Mouse (Mus musculus): ENCODE data around the gene Cnn1. TPM values are rescaled to one million over a fixed set of nuclear protein-coding genes. Genes with fewer than 3 reads are reported as not detected.

Cnn1 gene
- polyA plus RNA-seq, 1 experiment from 2014 or later: 3.3 TPM

DNA sequence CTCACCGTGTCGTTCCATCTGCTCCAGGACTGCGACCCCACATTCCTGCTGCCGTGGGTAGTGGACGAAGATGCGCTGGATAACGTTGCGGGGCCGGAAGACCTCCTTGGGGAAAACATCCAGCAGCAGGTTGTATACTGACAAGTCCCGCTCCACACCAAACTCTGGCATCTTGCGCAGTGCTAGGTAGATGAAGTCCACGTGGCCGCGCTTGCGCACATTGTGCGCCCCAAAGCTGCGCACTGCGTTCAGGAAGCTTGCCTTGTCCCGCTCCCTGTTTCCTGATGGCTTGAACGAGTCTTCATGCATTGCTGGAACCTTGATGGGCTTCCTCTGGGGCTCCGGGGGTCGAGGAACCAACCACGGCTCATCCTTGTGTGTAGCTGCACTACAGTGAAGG lies 22.8 kb upstream of the Cnn1 start:
- no peak for ATAC-seq (ENCODE audit: insufficient number of reproducible peaks, insufficient read depth, low FRiP score, low TSS enrichment)
- Histone ChIP-seq H3K27ac (no peak overlapping the region), H3K27me3 (no peaks in the 10 kb centered on the region), H3K4me2 (replicated peaks) (no peak overlapping the region), H3K36me3 (peaks cover 18% of the 10 kb centered on the region; the same call in 1 of the 2 replicates), H3K9me3 (no peaks in the 10 kb centered on the region), H3K4me3 (no peak overlapping the region), H3K4me1 (0 out of 2 replicates have a peak, but pooled peaks cover 3% of the 10 kb centered on the region), H3K9ac (no peak overlapping the region)
- WGBS: 93% methylated on average over 23 of the region's 23 CpGs

DNA sequence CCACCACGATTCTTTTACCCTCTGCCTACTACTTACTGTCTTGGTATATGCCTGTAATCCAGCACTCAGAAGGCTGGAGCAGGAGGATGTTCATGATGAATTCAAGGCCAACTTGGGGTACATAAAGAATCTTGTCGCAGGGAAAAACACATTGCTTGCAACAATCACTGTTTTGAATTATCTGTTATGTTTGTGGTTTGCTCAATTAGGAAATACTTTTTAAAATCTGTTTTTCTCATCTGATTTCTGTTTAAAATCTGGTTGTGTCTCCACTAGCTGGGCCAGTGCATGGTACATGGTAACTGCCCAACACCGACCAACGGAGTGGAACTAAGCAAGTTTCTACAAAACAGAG lies 14.4 kb upstream of the Cnn1 start:
- no peak for ATAC-seq (ENCODE audit: insufficient number of reproducible peaks, insufficient read depth, low FRiP score, low TSS enrichment)
- H3K4me3 ChIP-seq: peak overlapping the region; percentile 82
- H3K27me3 ChIP-seq: no peaks in the 10 kb centered on the region
- H3K4me1 ChIP-seq: peaks cover 11% of the 10 kb centered on the region
- 31% methylated on average over 4 of the region's 4 CpGs for WGBS
- no peaks in the 10 kb centered on the region for H3K36me3 ChIP-seq
- no peaks in the 10 kb centered on the region for H3K9me3 ChIP-seq
- 0 out of 2 replicates have a peak overlapping the region, but pooled peaks have one; percentile 9 for H3K27ac ChIP-seq
- peak overlapping the region; percentile 67 for H3K4me2 ChIP-seq (replicated peaks)
- H3K9ac ChIP-seq: peak overlapping the region; percentile 72

DNA sequence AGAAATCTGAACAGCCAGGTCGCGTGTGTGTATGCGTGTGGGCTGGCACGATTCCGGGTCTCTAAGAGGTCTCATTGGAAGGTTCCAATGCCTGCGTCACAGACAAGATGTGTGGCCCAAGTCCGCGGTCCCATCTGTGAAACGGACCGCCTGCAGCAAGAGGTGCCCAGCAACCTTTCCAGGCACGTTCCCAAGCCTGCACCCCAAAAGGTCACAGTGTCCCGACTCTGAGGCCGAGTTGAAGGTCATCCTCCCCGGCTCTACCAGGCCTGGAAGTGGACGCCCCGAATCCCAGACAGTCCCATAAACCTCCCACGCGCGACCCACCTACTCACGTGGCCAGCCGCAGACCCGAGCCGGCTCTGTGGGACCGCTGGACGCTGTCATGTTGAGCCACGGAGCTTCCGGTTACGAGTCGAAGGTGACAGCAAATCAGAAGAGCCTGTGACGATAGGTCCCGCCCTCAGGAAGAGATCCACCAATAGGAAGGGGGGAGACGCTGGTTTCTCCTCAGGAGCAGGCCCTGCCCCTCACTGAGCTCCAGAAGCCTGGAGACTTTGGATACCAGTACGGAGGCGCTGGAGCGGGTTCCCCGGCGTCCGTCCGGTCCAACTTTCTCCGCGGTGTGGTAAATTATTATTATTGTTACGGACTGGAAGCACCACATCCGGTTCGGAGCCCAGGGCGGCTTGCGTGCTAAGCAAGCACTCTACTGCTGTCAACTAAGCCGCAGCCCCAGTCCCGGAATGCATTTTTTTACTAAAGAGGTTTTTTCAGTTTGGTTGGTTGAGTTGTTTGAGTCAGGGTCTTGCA lies 13.8 kb upstream of the Cnn1 start, which contains the start of gene Ecsit:
Ecsit (minus strand) TSS at position 417 of the 813 bp plus-strand sequence.
- ATAC-seq (ENCODE audit: insufficient number of reproducible peaks, insufficient read depth, low FRiP score, low TSS enrichment): peak; percentile 94
- peaks cover 11% of the 10 kb centered on the region for H3K4me1 ChIP-seq
- H3K27ac ChIP-seq: peak within 1 kb of the TSS; percentile 51
- H3K4me3 ChIP-seq: peak within 1 kb of the TSS; percentile 82
- no peaks in the 10 kb centered on the region for H3K27me3 ChIP-seq
- whole genome bisulfite sequencing: under 1% methylated on average over 48 of the region's 48 CpGs
- peak within 1 kb of the TSS; percentile 67 for H3K4me2 ChIP-seq (replicated peaks)
- peak within 1 kb of the TSS; percentile 72 for H3K9ac ChIP-seq
- no peaks in the 10 kb centered on the region for H3K36me3 ChIP-seq
- no peaks in the 10 kb centered on the region for H3K9me3 ChIP-seq

DNA sequence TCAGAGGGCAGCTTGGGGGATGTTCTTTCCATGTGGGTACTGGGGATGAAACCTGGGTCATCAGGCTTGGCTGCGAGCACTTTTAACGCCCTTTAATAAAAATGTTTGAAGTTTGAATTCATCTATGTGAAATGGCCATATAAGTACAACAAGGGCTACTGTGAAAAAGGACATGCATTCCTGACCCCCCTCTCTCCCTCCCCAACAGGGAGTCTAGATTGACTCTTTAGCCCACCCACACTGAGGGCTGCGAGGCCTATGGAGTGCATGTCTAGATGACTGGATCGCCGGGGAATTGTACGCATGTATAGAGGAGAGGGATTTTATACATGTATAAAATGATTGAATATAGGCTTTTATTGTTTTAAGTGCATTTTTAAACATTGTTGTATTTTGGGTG lies 13.0 kb upstream of the Cnn1 start:
- 71% methylated on average over 6 of the region's 6 CpGs for WGBS
- Histone ChIP-seq H3K27ac (peak overlapping the region; percentile 51), H3K4me3 (peak overlapping the region; percentile 82)

DNA sequence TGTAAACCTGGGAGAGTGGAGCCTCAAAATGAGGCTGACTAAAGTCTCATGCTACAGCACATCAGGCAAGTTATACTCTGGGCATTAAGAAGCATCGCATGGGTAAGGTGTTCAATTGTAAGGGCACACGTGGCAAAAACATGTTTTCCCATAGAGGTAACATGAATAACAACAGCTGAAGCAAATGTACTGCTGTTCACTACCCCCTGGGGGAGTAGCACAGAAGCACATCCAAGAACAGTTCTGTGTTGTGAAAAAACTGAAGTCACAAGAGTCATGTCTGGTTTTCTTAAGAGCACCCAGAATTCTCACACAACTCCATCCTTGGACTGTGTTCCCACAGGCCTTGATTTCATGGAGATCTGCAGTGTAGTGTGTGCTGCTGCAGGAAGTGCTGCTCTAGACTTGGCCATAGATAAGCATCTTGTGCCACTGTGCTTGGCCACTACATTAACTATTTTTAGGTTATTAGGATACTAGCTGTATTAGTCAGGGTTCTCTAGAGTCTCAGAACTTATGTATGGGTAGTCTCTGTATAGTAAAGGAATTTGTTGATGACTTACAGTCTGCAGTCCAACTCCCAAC lies 11.9 kb upstream of the Cnn1 start:
- 88% methylated on average over 2 of the region's 2 CpGs for WGBS

More for the DNA sequence above, 13.0 kb upstream of the Cnn1 start:
- Histone ChIP-seq H3K9ac (peak overlapping the region; percentile 72), H3K4me2 (replicated peaks) (peak overlapping the region; percentile 67), H3K36me3 (no peaks in the 10 kb centered on the region), H3K27me3 (no peaks in the 10 kb centered on the region), H3K4me1 (peaks cover 11% of the 10 kb centered on the region), H3K9me3 (no peaks in the 10 kb centered on the region)
- no peak for ATAC-seq (ENCODE audit: insufficient number of reproducible peaks, insufficient read depth, low FRiP score, low TSS enrichment)

DNA sequence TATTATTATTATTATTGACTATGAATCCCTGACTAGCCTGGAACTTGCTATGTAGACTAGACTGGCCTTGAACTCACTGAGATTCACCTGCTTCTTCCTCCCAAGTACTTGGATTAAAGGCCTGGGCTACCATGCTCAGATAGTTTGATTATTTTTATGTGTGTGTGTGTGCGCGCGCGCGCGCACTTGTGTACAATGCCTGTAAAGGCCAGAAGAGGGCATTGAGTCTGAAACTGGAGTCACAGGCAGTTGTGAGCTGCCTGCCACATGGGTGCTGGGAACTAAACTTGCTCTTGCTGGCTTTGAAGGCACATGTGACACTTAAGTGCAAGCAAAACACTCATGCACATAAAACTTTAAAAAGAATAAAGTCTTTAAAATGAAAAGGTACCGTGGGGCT lies 9.7 kb upstream of the Cnn1 start:
- peaks cover 11% of the 10 kb centered on the region for H3K4me1 ChIP-seq
- no peak overlapping the region for H3K27ac ChIP-seq
- H3K9ac ChIP-seq: no peak overlapping the region
- H3K9me3 ChIP-seq: no peaks in the 10 kb centered on the region
- no peaks in the 10 kb centered on the region for H3K27me3 ChIP-seq
- no peak overlapping the region for H3K4me2 ChIP-seq (replicated peaks)
- ATAC-seq (ENCODE audit: insufficient number of reproducible peaks, insufficient read depth, low FRiP score, low TSS enrichment): no peak
- H3K4me3 ChIP-seq: no peak overlapping the region
- no peaks in the 10 kb centered on the region for H3K36me3 ChIP-seq
- 97% methylated on average over 7 of the region's 7 CpGs for WGBS

More for the DNA sequence above, 11.9 kb upstream of the Cnn1 start:
- H3K4me2 ChIP-seq (replicated peaks): no peak overlapping the region; the same call in 1 of the 2 replicates
- no peak overlapping the region for H3K4me3 ChIP-seq
- peaks cover 11% of the 10 kb centered on the region for H3K4me1 ChIP-seq
- H3K27ac ChIP-seq: no peak overlapping the region
- H3K27me3 ChIP-seq: no peaks in the 10 kb centered on the region
- no peaks in the 10 kb centered on the region for H3K9me3 ChIP-seq
- H3K9ac ChIP-seq: no peak overlapping the region
- H3K36me3 ChIP-seq: no peaks in the 10 kb centered on the region
- ATAC-seq (ENCODE audit: insufficient number of reproducible peaks, insufficient read depth, low FRiP score, low TSS enrichment): no peak

DNA sequence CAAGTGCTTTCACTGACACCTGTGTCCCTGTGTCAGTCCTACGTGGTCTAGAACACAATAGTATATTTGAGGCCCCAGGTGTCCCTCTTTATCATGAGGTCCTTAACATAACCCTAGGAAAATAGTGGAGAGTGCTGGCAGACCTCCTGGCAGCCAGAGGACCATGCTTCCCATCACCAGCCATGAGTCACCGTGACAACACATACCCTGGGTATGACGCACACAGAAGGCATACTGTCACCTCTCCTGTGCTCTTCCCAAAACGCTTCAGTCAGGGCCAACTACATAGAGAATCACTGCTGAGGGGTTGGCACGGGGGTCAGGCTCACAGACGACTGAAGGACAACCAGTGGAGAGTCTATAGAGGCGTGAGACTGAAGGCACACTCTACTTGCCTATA lies 9.0 kb upstream of the Cnn1 start:
- ATAC-seq (ENCODE audit: insufficient number of reproducible peaks, insufficient read depth, low FRiP score, low TSS enrichment): no peak
- H3K4me3 ChIP-seq: no peak overlapping the region
- WGBS: 83% methylated on average over 7 of the region's 7 CpGs

DNA sequence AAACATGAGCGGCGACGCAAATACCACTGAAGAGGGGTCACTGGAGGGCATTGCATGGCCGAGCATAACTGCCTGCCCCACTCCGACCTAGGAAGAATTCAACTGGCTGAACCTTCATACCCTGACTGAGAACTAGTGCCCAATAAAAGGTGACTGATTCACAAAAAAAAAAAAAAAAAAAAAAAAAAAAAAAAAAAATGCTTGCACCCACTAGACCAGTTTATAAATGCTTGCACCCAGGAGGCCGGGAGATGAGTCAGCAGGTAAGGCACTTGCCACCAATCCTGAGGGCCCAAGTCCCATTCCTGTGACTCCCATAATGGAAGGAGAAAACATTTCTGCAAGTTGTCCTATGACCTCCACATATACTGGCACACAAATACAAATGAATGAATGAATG lies 6.3 kb upstream of the Cnn1 start:
- Histone ChIP-seq H3K4me3 (no peak overlapping the region), H3K9ac (no peak overlapping the region), H3K9me3 (no peaks in the 10 kb centered on the region), H3K27me3 (no peaks in the 10 kb centered on the region), H3K4me1 (no peaks in the 10 kb centered on the region), H3K27ac (no peak overlapping the region), H3K36me3 (no peaks in the 10 kb centered on the region), H3K4me2 (replicated peaks) (no peak overlapping the region)
- WGBS: 82% methylated on average over 6 of the region's 6 CpGs
- no peak for ATAC-seq (ENCODE audit: insufficient number of reproducible peaks, insufficient read depth, low FRiP score, low TSS enrichment)

More for the DNA sequence above, 9.0 kb upstream of the Cnn1 start:
- Histone ChIP-seq H3K9ac (no peak overlapping the region), H3K27me3 (no peaks in the 10 kb centered on the region), H3K27ac (no peak overlapping the region), H3K36me3 (no peaks in the 10 kb centered on the region), H3K9me3 (no peaks in the 10 kb centered on the region), H3K4me2 (replicated peaks) (no peak overlapping the region), H3K4me1 (peaks cover 6% of the 10 kb centered on the region)

DNA sequence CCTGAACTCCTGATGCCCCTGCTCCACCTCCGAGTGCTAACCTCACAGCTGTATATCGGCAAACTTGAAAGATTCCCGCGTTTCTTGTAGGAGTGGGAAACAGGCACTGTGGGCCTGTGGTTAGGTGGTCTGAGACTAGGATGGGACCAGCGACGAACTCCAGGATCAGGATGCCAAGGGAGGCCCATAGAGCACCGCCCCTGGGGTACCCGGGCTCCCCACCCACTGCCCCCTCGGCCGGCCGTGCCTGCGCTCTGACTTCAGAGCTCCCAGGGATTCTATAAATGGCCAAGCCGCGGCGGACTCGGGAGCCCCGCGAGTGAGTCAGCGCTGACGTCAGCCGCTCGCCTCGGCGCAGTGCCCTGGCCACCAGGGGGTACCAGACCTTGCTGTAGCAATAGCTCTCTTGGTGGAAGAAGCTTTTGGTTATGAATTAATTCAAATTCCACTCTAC lies 3.1 kb upstream of the Cnn1 start:
- H3K4me3 ChIP-seq: peak overlapping the region; percentile 24
- H3K4me2 ChIP-seq (replicated peaks): peak overlapping the region; percentile 51
- 2% methylated on average over 24 of the region's 24 CpGs for WGBS
- H3K27me3 ChIP-seq: peaks cover 28% of the 10 kb centered on the region
- no peaks in the 10 kb centered on the region for H3K36me3 ChIP-seq
- H3K9ac ChIP-seq: 0 out of 2 replicates have a peak overlapping the region, but pooled peaks have one; percentile 28
- H3K4me1 ChIP-seq: peaks cover 9% of the 10 kb centered on the region; the same call in 1 of the 2 replicates
- H3K27ac ChIP-seq: no peak overlapping the region
- peak; percentile 65; the same call in 1 of the 2 replicates for ATAC-seq (ENCODE audit: insufficient number of reproducible peaks, insufficient read depth, low FRiP score, low TSS enrichment)
- no peaks in the 10 kb centered on the region for H3K9me3 ChIP-seq

DNA sequence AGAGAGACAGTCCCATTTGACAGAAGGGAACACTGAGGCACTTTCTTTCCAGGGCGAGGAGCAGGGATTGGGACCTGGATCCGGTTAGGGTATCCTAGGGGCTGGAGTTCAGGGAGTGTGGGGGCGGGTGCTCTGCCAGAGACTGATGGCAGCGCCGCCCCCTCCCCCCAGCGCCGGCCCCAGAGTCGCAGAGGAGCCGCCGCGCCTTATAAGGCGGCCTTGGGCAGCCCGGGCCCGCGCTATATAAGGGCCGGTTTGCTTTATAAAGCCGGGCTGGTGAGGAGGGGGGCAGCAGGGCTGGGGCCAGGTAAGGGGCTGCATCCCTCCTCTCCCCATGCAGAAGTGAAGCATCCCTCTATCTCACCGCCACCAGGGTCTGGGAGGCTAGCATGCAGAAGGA lies 906 bp downstream of the Cnn1 start:
- 3% methylated on average over 18 of the region's 18 CpGs for WGBS
- no peak for ATAC-seq (ENCODE audit: insufficient number of reproducible peaks, insufficient read depth, low FRiP score, low TSS enrichment)
- Histone ChIP-seq H3K4me2 (replicated peaks) (peak overlapping the region; percentile 10; the same call in 1 of the 2 replicates), H3K9me3 (no peaks in the 10 kb centered on the region), H3K4me3 (0 out of 2 replicates have a peak overlapping the region, but pooled peaks have one; percentile 5), H3K4me1 (peaks cover 9% of the 10 kb centered on the region; the same call in 1 of the 2 replicates), H3K27ac (no peak overlapping the region), H3K36me3 (no peaks in the 10 kb centered on the region), H3K27me3 (peaks cover 37% of the 10 kb centered on the region), H3K9ac (no peak overlapping the region)

DNA sequence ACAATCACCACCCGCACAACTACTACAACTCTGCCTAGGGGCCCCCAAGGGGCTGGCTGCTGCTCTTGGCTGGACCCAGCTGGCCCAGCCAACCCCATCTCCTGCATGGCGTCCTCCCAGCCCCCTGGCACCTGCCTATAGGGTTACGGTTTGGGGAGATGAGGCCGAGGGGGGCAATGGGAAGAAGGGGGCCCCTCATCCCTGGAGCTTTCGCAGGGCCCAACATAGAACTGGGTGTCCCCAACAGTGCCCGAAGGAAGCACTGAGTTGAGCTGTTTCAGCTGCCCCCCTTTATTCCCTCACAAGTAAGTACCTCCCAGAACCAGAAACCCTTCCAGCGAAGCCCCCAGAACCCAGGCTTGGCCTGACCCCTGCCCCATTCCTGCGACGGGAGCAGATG lies 9.2 kb downstream of the Cnn1 start:
- no peak for ATAC-seq (ENCODE audit: insufficient number of reproducible peaks, insufficient read depth, low FRiP score, low TSS enrichment)
- Histone ChIP-seq H3K4me1 (no peaks in the 10 kb centered on the region), H3K27ac (no peak overlapping the region), H3K9ac (no peak overlapping the region), H3K36me3 (peaks cover 32% of the 10 kb centered on the region), H3K4me2 (replicated peaks) (no peak overlapping the region), H3K4me3 (no peak overlapping the region), H3K9me3 (no peaks in the 10 kb centered on the region), H3K27me3 (no peaks in the 10 kb centered on the region)
- 87% methylated on average over 9 of the region's 9 CpGs for WGBS

DNA sequence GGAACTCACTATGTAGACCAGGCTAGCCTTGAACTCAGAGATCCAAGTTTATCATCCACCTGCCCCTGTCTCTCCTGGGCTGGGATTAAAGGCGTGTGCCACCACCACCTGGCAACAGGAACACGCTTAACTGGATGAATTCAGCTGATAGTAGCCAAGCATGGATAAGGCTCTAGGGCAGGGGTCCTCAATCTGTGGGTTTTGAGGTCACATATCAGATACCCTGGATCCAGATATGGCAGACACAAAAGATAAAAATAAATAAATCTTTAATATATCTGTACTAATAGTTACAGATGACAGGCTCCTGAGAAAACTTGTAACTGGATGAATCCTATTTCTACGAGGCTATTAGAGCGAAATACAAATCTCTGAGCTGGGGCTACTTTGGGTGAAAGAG lies 16.6 kb downstream of the Cnn1 start:
- no peaks in the 10 kb centered on the region for H3K27me3 ChIP-seq
- WGBS: 93% methylated on average over 4 of the region's 4 CpGs
- peaks cover 9% of the 10 kb centered on the region for H3K4me1 ChIP-seq
- H3K9me3 ChIP-seq: no peaks in the 10 kb centered on the region
- peak overlapping the region; percentile 94; the same call in 1 of the 2 replicates for H3K4me3 ChIP-seq
- H3K27ac ChIP-seq: no peak overlapping the region
- ATAC-seq (ENCODE audit: insufficient number of reproducible peaks, insufficient read depth, low FRiP score, low TSS enrichment): no peak
- peak overlapping the region; percentile 90 for H3K9ac ChIP-seq
- peak overlapping the region; percentile 84 for H3K4me2 ChIP-seq (replicated peaks)
- H3K36me3 ChIP-seq: peaks cover 35% of the 10 kb centered on the region

Measured in embryonic facial prominence, embryonic 12.5 days (tissue).